Mouse (Mus musculus) brown adipose tissue, adult 24 weeks (tissue): ENCODE results near the gene Gm26602. TPM values are rescaled to one million over a fixed set of nuclear protein-coding genes. Genes with fewer than 3 reads are reported as not detected.
"Not testable (repeated sequence)": the region's sequence is repeated elsewhere in the genome, so short reads cannot be mapped to it uniquely, and the experiment has no call there.

ENCODE experiments used
- H3K27ac ChIP-seq: fragments of 200-500 bp; replicated peaks from 2 replicates; pipeline ENCODE4 v1.5.1; 2012; ENCODE audit warnings: low read depth, mild to moderate bottlenecking, low read length
- H3K4me1 ChIP-seq: fragments of 200-500 bp; 2 replicates; pipeline ENCODE4 v1.6.1; 2012; ENCODE audit warnings: low read length, mixed read lengths; ENCODE audit not compliant: control insufficient read depth, insufficient read depth, insufficient read length
- H3K4me3 ChIP-seq: fragments of 200-500 bp; 2 replicates; pipeline ENCODE4 v1.5.1; 2012; ENCODE audit warnings: low read depth, mild to moderate bottlenecking, low read length, moderate library complexity; ENCODE audit not compliant: insufficient read depth
- polyA plus RNA-seq: library from polyadenylated mRNA; stranded (reverse); fragments of >200 nt; gene quantifications from 2 replicates; pipeline ENCODE4 v1.2.4, GENCODE M21; 2012; ENCODE audit not compliant: missing spikeins, insufficient read depth, insufficient read length

Gm26602 gene
- polyA plus RNA-seq, 1 experiment: not detected

- H3K4me3 ChIP-seq: peak overlapping the region; percentile 7; the same call in 1 of the 2 replicates
- peak overlapping the region; percentile 17 for H3K27ac ChIP-seq
- peaks cover 3% of the 10 kb centered on the region for H3K4me1 ChIP-seq
Measured at GRCm38 (mm10) chr10:79877757-79878156, 32.9 kb upstream of the Gm26602 start.

GRCm38 (mm10) chr10:79879527-79879926 lies 31.1 kb upstream of the Gm26602 start:
- Histone ChIP-seq H3K4me1 (peaks cover 6% of the 10 kb centered on the region), H3K4me3 (no peak overlapping the region), H3K27ac (no peak overlapping the region)

GRCm38 (mm10) chr10:79880721-79881120 lies 29.9 kb upstream of the Gm26602 start:
- no peak overlapping the region for H3K4me3 ChIP-seq

DNA sequence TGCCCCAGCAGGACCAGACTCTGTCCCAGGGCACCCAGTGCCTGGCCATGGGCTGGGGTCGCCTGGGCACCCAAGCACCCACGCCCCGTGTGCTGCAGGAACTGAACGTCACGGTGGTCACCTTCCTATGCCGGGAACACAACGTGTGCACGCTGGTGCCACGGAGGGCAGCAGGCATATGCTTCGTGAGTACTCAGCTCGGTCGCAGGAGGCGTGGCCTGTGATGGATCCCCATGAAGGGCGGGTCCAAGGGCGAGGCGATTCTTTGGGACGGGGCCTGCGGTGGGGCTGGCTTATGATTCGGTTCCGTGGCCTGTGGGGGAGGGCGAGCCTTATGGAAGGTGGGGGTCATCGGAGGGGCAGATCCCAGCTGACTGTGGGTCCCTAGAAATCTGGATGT lies 28.7 kb upstream of the Gm26602 start:
- H3K4me1 ChIP-seq: peaks cover 6% of the 10 kb centered on the region
- no peak overlapping the region for H3K27ac ChIP-seq
- H3K4me3 ChIP-seq: no peak overlapping the region

More at GRCm38 (mm10) chr10:79880721-79881120, 29.9 kb upstream of the Gm26602 start:
- Histone ChIP-seq H3K27ac (no peak overlapping the region), H3K4me1 (peaks cover 6% of the 10 kb centered on the region)

DNA sequence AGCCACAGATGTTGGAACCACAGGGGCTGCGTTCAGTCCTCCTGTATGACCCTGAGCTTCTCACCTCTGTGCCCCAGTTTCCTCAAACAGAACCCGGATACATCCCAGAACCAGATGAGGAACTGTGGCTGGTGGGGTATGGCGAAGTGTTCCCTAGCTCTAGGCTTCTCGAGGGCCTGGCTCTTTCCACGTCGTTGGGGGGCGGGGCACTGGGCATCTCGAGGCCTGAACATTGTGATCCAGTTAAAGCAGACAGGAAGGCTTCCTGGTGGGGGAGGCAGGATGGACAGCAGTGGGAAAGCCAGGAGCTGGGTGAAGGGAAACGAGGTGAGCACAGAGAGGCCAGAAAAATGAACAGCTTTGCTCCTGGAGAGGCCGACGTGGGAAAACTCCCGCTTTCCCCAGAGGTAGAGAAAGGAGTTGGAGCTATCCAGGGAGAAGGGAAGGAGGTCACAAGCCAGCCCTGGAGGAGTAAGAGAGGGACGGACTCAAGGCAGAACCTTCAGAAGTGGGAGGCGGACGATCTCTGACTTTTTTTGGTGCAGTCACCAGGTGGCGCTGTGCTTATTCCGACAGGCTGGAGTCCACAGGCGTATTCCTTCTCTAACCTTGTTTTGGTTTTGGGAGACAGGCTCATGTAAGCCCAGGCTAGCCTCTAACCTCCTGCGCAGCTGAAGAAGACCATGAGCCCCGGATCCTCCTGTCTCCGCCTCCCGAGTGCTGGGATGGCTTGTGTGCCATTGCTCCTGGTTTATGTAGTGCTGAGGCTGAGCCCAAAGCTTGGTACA lies 27.2 kb upstream of the Gm26602 start:
- Histone ChIP-seq H3K4me3 (no peak overlapping the region), H3K27ac (no peak overlapping the region), H3K4me1 (peaks cover 3% of the 10 kb centered on the region)

GRCm38 (mm10) chr10:79884446-79884845 lies 26.2 kb upstream of the Gm26602 start:
- Histone ChIP-seq H3K4me1 (peaks cover 3% of the 10 kb centered on the region), H3K27ac (0 out of 2 replicates have a peak overlapping the region, but pooled peaks have one; percentile 7), H3K4me3 (no peak overlapping the region)

DNA sequence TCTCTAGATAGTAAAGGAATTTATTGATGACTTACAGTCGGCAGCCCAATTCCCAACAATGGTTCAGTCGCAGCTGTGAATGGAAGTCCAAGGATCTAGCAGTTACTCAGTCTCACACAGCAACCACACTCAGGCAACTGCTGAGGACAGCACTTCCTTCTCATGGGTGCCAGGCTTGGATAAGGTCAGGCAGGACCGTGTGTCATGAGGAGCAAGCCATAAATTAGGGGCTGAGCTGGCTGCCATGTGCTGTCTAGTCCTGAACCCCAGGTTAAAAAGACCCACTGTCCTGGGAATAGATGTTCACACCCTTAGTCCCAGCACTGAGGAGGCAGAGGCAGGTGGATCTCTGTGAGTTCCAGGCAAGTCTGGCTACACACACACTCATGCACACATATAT lies 25.7 kb upstream of the Gm26602 start:
- H3K27ac ChIP-seq, H3K4me3 ChIP-seq, H3K4me1 ChIP-seq: not testable (repeated sequence)

- Histone ChIP-seq H3K4me3 (no peak within 1 kb of the TSS), H3K4me1 (peaks cover 7% of the 10 kb centered on the region), H3K27ac (no peak within 1 kb of the TSS)
Measured at GRCm38 (mm10) chr10:79886054-79886453, 24.6 kb upstream of the Gm26602 start, which contains the start of gene Elane. Gene Elane, plus strand, starts transcription at chr10:79886247.

GRCm38 (mm10) chr10:79886611-79887010 lies 24.0 kb upstream of the Gm26602 start:
- Histone ChIP-seq H3K4me3 (no peak overlapping the region), H3K27ac (no peak overlapping the region), H3K4me1 (peaks cover 7% of the 10 kb centered on the region)

DNA sequence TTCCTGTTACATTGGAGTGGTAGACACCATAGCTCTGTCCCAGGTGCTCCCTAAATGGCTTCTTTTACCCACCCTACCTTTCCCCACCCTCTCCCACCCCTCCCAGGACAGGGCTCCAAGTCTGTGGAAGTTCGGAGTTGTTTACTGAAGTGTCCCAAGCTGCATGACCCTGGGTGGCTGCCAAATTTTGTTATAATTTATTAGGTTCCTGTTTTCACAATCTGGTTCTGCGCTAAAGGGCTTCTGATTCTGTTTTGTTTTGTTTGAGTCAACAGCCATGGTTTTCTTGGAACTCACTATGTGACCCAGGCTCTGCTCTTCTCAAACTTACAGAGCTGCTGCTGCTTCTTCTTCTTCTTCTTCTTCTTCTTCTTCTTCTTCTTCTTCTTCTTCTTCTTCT lies 21.3 kb upstream of the Gm26602 start:
- Histone ChIP-seq H3K27ac (no peak overlapping the region), H3K4me1 (peaks cover 5% of the 10 kb centered on the region), H3K4me3 (no peak overlapping the region)

DNA sequence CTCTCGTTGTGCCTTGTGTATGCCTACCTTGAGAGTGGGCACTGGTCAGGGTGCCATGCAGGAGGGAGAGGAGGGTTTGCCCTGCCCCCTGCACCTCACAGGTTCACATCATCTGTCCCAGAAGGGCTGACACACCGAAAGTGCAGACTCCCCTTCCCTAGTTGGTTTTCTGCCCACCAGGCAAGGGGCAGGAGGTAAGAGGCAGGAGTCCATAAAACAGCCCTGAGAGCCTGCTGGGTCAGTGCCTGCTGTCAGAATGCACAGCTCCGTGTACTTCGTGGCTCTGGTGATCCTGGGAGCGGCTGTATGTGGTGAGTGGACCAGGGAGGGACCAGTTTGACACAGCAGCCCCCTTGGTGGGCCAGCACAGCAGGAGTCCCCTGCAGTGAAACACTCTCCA lies 20.0 kb upstream of the Gm26602 start, which contains the start of gene Cfd:
TSS of gene Cfd (plus strand) at position 184 of the 400 bp plus-strand sequence.
- 0 out of 2 replicates have a peak within 1 kb of the TSS, but pooled peaks have one; percentile 19 for H3K27ac ChIP-seq
- H3K4me1 ChIP-seq: peaks cover 5% of the 10 kb centered on the region
- H3K4me3 ChIP-seq: peak within 1 kb of the TSS; percentile 39

DNA sequence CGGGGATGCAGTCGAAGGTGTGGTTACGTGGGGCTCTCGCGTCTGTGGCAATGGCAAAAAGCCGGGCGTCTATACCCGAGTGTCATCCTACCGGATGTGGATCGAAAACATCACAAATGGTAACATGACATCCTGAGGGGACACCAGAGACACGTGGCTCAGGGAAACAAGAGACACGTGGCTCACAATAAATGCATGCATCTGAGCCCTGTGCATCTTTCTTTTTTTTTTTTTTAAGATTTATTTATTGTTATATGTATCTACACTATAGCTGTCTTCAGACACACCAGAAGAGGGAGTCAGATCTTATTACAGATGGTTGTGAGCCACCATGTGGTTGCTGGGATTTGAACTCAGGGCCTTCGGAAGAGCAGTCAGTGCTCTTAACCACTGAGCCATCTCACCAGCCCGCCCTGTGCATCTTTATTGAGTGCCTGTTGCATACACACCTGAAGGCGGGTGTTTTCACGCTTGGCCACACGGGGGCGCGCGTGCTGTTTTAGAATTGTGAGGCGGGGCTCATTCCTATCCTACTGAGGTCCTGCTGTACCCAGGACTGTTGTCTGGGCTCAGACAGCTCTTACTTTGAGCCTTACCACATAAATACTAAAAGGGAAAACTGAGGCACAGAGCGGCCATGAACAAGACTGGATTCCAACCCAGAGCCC lies 18.1 kb upstream of the Gm26602 start:
- not testable (repeated sequence) for H3K27ac ChIP-seq, H3K4me3 ChIP-seq

GRCm38 (mm10) chr10:79896306-79896705 lies 14.3 kb upstream of the Gm26602 start:
- Histone ChIP-seq H3K27ac (no peak overlapping the region), H3K4me3 (no peak overlapping the region), H3K4me1 (no peaks in the 10 kb centered on the region; the same call in 1 of the 2 replicates)

More for the DNA sequence above, 18.1 kb upstream of the Gm26602 start:
- H3K4me1 ChIP-seq: not testable (repeated sequence)

DNA sequence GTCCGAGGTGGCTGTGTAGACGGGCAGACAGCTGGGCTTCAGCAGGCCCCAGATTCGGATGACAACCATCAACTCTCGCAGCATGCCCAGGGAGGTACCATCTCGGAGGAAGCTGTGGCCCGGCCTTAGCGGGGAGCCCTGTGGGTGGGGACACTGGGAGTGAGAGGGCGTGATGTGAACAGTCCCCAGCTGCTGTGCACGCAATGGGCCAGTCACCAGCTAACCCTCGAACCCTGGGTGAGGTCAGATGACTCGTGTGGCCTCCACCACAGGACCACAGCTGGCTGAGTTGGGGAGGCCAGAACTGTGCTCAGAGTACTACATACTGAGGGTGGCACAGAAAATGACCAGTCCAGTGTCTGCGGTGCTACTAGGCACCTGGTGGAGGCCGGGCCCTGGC lies 13.8 kb upstream of the Gm26602 start:
- H3K27ac ChIP-seq: no peak overlapping the region

More for the DNA sequence above, 13.8 kb upstream of the Gm26602 start:
- no peak overlapping the region for H3K4me3 ChIP-seq
- no peaks in the 10 kb centered on the region; the same call in 1 of the 2 replicates for H3K4me1 ChIP-seq
